Mouse (Mus musculus) heart, adult 2 months (tissue): Measurements from ENCODE around the gene Tbc1d9.

Experiments used
- CTCF ChIP-seq: fragments of 200-600 bp; IDR thresholded peaks from 2 replicates; pipeline ENCODE4 v1.8.1; 2022; ENCODE audit warnings: antibody characterized with exemption, mild to moderate bottlenecking, moderate library complexity
- EP300 ChIP-seq: fragments of 200-500 bp; IDR thresholded peaks from 2 replicates; pipeline ENCODE4 v1.6.1; 2011; ENCODE audit warnings: low read depth, low read length, control low read depth; ENCODE audit not compliant: insufficient read depth
- POLR2A ChIP-seq: fragments of 200-500 bp; IDR thresholded peaks from 2 replicates; pipeline ENCODE4 v1.6.1; 2011; ENCODE audit warnings: mild to moderate bottlenecking, low read depth, low read length, control low read depth; ENCODE audit not compliant: insufficient read depth

- TF ChIP-seq POLR2A (no peak), CTCF (no peak), EP300 (no peak)
Observed at GRCm38 (mm10) chr8:83196088-83196487, 30.9 kb downstream of the Tbc1d9 start.
